Mouse (Mus musculus) left cerebral cortex, postnatal 10 days (tissue): Measurements from ENCODE around the gene Slain2. TPM values are rescaled to one million over a fixed set of nuclear protein-coding genes. Genes with fewer than 3 reads are reported as not detected.

Experiments used
- DNase-seq, 2 experiments: peaks; one replicate each; pipeline ENCODE4 v3.0.0; 2021 to 2022; ENCODE audit warnings: low spot score in 2 of 2, mixed read lengths in 1 of 2; ENCODE audit errors: extremely low spot score in 1 of 2
- intact Hi-C: fragments of 180-260 bp; cut with DNase I; formaldehyde crosslinking; loops from one replicate; pipeline ENCODE4 v1.15.1; 2025
- total RNA-seq, 2 experiments: library from RNA; stranded (reverse); gene quantifications; 2 replicates each; pipeline ENCODE4 v1.2.3; 2021

The Slain2 gene
- total RNA-seq, 2 experiments from 2014 or later = 38.0 to 39.7 TPM

DNA sequence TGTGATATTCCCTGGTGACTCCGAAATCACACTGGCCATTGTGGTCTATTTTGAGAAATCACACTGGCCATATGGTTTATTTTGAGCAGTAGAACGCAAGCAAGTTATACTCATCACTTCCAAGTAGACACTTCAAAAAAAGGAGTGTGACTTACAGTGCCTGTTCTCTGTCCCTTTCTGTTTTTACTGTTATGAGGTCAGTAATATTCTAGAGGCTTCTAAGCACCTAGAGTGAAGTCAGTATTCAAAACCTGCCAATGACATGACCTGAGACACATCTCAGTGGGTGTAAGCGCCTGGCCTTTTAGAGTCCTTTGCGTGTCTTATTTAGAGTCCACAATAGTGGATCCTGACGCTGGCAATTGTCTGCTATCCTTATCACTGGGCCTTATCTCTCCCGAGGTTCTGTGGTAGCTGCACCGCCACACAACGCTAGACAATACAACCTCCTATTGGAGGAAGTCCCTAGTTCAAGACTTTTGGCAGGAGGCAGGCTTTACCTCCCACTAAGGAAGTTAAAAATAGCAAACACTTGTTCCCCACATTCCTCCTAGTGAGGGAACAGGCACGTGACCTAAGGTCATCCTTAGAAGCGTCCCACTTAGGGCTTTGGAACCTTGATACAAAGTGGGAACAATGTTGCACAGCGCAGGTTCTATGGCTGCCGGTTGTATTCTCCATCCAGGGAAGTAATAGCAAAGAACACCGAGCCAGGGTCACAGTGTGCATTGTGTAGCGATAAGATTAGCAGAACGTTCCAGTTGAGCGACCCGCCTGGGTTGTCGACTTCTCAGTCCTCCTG, 17.4 kb upstream of the Slain2 start:
- intact Hi-C loops = no loop called here
- no peak for DNase-seq

GRCm38 (mm10) chr5:72897998-72898397, 16.1 kb upstream of the Slain2 start:
- intact Hi-C loops = no loop called here
- DNase-seq = no peak

DNA sequence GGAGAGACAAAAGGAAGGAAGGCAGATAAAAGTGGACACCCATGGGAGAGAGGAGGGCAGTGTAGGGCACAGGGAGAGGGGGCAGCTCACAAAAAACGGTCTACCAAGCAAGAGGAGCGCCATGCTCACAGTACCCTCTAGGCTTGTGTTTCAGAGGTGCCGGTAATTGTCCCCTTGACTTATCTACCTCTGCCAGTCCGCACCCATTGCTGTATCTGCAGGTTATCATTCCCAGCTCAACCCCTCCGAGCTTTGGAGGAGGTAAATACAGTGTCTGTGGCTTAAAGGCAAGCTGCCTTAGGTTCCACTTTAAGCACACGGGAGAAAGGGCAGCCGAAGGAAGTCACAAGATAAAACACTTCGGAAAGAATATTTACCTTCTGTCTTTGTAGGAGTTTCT, 14.8 kb upstream of the Slain2 start:
- intact Hi-C loops = no loop called here
- no peak for DNase-seq

DNA sequence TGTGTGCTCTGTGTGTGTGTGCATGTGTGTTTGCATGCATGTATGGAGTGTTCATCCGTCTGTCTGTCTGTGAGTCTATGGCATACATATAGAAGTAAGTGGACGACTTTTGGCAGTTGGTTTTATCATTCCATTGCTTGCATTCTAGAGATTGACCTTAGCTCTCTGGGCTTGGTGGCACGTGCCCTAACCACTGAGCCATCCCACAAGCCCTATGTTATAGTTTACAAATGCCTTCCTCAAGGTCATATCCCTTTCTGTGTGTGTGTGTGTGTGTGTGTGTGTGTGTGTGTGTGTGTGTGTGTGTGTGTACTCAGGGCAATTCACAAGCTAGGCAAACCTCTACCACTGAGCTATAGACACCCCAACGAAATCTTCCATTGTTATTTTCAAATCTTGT, 12.2 kb upstream of the Slain2 start:
- intact Hi-C loops = no loop called here
- DNase-seq = no peak

GRCm38 (mm10) chr5:72902312-72902711, 11.8 kb upstream of the Slain2 start:
- DNase-seq = no peak
- intact Hi-C loops = no loop called here

DNA sequence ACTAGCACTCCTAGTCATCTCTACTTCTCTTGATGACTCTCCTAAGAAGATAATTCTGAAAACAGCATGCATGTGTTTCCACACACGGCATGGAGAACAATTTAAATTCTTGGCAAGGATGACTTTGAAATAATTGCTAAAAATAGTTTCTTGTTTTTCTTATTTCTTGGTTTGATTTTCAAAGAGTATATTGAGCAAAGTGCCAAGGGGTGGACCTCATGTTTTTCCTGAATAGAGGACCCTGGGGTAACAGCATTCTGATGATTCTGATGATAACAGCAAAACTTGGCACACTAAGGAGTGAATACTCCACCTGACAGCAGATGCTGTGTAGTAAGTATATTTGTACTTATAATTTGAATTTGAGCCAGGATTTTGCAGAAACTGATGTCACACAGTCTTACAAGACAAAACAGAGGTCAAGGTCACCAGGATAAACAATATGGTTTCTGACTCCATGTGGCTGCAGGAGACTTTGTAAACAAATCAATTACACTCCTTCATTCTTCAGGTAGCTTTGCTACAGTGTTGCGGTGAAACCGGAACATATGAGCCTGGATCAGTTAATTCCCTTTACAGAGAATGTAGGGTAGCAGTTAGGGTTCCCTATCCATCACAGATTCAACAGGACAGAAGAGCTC, 11.1 kb upstream of the Slain2 start:
- no peak for DNase-seq
- intact Hi-C loops = no loop called here

GRCm38 (mm10) chr5:72904903-72905790, 9.0 kb upstream of the Slain2 start:
- intact Hi-C loops = no loop called here
- DNase-seq = no peak

GRCm38 (mm10) chr5:72907402-72907801, 6.7 kb upstream of the Slain2 start:
- intact Hi-C loops = no loop called here
- DNase-seq = no peak

GRCm38 (mm10) chr5:72908324-72908936, 5.7 kb upstream of the Slain2 start:
- no peak for DNase-seq
- intact Hi-C loops = no loop called here

DNA sequence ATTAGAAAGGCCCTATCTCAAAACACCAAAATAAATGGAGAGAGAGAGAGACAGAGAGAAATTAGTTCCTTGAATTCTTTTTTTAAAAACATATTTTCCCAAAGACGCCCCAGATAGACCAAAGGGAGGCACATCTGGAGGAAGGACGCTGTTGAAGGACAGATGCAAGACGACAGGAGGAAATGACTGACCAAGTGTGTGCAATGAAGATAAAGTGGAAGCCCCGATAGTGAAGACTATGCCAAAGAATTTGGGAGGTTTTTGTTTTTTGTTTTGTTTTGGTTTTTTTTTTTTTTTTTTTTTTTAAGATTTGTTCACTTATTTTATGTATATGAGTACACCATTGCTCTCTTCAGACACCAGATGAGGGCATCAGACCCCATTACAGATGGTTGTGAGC, 4.7 kb upstream of the Slain2 start:
- intact Hi-C loops = no loop called here
- no peak for DNase-seq

DNA sequence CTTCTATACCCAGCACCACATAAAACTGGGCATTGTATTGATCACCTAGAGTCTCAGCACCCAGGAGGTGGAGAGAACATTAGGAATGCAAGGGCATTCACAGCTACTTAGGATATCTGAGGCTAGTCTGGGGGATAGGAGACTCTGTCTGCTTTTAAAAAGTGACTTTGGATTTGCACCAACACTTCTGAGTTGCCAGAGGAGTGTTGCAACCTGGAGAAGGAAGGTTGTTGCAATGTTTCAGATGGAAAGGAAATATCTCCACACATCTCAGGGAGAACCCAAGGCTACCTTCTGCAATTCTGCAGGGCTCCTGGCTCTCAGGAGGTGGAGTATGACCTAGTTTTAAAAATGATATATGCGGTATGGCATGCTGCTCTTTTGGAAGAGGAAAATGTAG, 3.7 kb upstream of the Slain2 start:
- intact Hi-C loops = no loop called here
- no peak for DNase-seq

DNA sequence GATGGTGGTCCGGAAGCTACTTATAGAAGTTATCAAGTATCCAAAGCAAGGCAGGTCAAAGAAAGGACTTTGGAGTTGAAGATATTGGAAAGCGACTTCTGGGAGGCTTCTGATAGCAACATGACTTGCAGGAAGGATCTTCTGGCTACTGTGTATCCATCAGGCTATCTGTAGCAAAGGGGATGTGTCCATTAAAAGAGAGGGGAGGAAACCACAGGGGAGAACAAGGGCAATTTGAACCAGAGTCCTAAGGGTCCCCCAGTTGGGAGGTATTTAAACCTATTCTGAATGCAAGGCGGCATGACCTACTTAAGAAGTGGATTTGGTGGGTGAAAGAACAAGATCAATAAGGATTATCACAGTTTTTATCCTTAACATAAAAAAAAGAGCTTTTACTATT, 2.8 kb upstream of the Slain2 start:
- no peak for DNase-seq
- intact Hi-C loops = no loop called here

DNA sequence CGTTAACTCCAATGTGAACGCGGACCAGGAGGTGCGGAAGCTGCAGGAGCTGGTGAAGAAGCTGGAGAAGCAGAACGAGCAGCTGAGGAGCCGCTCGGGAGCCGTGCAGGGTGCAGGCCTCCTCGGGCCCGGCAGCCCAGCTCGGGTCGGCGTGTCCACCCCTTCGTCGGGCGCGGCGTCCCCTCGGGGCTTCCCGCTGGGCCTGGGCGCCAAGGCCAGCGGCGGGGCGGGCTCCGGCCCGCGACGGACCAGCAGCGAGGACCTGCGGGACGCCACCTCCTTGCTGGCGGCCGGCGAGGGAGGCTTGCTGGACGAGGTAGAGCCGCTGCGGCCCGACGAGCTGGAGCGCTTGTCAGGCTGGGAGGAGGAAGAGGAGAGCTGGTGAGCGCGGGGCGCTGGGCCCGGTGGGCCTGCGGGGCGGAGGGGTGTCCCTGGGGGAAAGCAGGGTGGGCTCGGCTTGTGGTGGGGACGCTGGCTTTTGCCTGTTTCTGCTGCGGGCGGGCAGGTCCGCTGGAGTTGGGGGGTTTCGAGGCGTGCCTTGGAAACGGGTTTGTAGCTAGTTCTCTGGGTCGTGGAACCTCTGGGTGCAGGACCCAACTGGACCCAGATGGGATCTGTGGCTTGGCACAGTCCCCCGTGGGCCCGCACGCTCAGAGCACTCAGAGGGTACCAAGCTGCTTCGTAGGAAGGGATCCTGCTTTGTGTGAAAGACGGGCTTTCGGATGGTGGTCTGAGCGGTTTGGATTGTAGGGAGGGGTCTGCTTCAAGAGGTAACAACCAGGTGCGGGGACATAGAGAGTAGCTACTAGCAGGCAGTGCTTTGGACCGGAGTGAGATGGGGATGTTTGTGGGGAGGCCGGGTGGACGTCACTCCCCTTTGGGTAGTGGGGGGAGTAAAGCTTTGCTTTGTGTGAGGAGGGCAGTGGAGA, 793 bp downstream of the Slain2 start:
- intact Hi-C loops = no loop called here
- no peak for DNase-seq

- intact Hi-C loops = no loop called here
- DNase-seq = no peak
Measured at GRCm38 (mm10) chr5:72916048-72916447, 1.9 kb downstream of the Slain2 start.

- no peak for DNase-seq
- intact Hi-C loops = no loop called here
Measured at GRCm38 (mm10) chr5:72916851-72917250, 2.7 kb downstream of the Slain2 start.

GRCm38 (mm10) chr5:72920416-72920815, 6.3 kb downstream of the Slain2 start:
- intact Hi-C loops = no loop called here
- no peak for DNase-seq

GRCm38 (mm10) chr5:72921171-72921570, 7.1 kb downstream of the Slain2 start:
- DNase-seq = no peak
- intact Hi-C loops = no loop called here

GRCm38 (mm10) chr5:72922796-72923195, 8.7 kb downstream of the Slain2 start:
- DNase-seq = no peak
- intact Hi-C loops = no loop called here
